Mouse (Mus musculus) brain, adult 2 months (tissue): Measurements from ENCODE around the gene Stx2.
A peak's percentile ranks its signal among the peaks of the same experiment; 100 is the strongest.

Experiments
- DNase-seq: peaks from one replicate; pipeline ENCODE4 v3.0.0; 2011; ENCODE audit warnings: low read depth, low spot score

Stx2 gene

DNA sequence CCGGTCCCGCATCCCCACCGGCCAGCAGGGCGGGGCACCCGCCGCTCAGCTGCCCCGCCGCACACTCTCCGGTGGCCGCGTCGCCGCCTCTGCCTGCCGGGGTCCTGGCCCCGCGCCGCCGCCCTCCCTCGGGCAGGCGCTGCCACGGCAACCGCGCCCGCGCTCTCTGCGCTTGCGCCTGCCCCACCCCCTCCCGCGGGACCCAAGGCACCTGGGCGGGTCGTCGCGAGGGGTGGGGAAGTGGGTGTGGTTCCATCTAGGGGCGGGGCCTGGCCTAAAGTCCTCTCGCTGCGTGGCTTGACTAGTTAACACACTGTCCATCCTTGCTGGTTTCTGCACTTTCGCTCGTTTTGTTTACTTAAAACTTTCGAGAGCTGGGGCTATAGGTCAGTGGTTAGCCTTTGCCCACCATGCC, at the start of gene Stx2:
TSS of gene Stx2 (minus strand) at position 163 of the 415 bp plus-strand sequence.
- DNase-seq = peak; percentile 93

DNA sequence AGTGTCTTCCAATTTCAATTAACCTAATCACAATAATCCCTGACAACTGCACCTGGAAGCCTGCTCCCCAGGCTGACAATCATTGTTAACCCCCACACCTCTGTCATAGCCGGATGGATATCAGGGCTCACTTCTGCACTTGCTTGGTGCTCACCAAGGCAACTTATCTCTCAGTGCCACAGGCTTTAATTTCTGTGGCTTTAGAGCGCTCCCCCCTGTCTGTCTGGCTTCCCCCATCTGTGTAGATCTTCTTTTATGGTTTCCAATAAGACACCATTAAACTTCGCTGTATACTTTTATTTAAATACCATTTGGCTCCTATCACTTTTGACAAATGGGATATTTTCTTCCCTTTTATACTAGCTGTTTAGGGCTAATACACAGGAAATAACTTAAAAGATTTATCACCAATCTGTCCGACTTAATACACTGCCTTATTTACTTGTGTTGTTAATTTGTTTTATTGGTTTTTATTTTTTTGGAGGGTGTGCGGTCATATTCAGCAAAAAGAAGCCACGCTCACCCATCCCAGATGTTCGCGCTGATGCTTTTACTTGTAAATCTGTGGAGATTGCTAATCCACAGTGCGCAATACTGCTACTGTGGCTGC, 46.4 kb upstream of the Stx2 start:
- no peak for DNase-seq

DNA sequence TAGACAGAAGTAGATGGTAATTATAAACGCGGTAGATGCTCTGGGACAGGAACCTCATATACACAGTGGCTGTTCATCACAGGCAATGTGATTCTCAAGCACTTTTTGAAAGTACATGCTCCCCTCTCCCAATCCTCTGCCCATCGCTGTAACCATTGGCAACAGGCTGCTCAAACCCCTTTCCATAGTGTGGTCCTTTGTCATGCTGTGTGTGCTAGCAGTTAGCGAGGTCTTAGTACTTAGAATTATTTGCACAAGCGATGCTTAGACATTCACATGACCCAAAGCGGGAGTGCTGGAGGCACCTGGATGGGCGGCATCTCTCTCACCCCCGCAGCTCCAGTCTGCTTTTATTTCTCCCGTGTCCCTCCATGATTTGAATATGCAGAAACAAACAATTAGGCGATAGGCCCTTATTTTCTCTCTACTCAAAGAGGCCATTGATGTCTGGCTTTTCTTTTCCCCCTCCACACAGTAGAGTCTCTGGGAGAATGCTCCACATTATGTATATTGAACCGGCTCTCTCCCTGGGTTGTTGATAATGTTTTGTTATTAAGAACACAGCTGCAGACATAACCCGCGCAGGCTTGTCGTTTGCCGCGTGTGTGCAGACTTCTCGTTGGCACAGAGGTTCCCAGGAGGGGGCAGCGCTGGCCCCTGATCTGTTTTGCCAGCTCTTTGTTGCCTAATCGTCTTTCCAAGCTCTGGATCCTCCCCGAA, 44.4 kb upstream of the Stx2 start:
- no peak for DNase-seq

DNA sequence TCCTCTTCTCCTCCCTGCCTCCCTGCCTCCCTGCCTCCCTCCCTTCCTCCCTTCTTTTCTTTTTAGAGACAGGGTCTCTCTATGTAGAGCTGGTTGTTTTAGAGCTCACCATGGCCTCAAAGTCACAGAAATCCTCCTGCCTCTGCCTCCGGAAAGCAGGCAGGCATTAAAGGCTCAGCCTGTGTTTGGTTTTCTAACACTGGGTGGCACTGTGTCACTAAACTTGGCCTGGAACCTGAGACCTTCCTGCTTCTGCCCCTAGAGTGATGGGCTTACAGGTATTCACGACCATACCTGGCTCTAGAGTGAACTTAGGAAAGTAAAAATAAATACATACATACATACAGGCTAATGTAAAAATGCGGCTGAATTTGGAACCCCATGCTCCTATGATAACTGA, 43.5 kb upstream of the Stx2 start:
- DNase-seq = no peak

DNA sequence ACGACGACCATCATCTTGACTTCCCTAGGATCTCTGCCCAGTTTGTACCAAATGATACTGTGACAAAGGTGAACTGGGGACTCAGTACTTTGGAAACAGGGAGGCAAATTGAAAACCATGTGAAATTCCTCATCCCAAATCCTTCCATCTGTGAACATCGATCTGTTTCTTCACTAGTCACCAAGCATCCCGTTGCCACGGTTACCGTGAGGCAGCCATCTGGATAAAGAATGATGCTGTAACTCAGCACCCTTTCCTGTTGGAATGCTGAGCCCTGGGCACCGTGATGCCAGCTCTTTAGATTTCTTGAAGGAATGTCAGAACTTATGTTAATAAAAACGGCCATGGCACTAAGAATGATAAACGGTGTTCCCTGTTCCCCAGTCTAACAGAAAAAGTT, 41.0 kb upstream of the Stx2 start:
- DNase-seq = peak; percentile 85

DNA sequence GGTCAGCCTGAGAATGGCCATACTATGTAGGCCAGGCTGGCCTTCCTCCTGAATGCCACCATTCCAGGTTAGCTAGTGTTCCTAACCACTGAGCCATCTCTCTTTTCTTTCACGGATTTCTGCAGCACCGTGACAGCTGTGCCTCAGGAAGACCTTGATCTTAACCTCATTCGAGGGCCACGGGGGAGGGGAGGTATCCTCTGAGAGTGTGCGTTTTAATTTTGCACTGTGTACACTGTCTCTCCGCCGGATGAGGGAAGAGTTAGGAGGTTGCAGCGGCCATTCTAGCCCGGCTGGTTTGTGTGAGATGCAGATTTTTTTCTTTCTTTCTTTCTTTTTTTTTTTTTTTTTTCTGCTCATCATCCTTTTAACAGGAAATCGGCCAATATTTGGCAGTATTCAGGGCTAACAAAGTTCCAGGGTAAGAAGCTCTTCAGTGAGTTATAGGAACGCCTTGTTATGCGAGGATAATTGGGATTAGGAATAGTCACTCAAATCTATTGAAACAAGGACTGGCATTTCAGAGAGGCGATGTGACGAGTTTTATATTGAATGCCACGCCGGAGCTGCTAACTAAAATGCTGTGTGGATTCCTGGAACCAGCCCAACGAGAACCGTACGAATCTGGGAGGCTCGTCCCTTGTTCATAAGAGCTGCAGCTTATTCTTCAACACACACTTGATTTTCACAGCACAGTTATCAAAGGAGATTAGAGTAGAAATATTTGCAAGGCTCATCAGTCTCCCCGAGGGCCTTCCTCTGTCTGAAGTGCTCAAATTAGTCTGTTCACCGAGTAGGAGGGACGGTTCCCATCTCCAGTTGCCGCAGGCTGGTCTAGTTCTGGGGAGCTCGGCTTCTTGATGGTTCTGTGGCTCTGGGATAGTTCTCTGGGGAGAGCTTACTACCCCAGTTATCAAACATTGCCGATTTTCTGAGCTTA, 37.5 kb upstream of the Stx2 start:
- peak; percentile 60 for DNase-seq

DNA sequence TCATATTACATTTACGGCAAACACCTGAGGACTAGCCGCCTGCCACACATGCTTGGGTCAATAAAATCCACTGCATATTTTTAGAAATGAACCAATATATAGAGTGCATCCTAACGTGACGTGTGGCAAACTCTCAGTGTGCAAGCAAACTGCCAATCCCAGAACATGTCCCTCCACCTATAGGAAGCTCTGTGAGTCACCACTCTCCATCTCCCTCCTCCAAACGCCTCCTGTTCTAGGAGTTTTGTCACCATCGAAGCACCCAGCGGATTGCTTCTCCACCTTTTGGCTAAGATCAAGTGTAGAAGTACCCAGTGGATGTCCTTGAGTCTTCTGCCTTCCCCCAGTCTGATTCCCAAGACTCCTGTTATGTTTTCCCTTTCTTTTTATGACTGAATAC, 29.4 kb upstream of the Stx2 start:
- peak; percentile 59 for DNase-seq

DNA sequence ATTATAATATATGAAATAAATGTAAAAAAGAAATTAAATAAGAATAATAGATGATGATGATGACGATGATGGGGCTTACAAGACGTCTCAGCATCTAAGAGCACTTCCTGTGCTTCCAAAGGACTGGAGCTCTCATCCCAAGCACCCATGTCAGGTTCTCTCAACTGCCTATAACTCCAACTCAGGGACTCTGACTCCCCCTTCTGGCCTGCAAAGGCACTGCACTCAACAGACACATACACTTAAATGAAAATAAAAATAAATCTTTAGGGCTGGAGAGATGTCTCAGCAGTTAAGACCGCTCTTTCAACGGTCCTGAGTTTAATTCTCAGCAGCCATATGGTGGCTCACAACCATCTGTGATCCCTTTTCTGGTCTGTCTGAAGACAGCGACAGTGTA, 28.3 kb upstream of the Stx2 start:
- DNase-seq = no peak

DNA sequence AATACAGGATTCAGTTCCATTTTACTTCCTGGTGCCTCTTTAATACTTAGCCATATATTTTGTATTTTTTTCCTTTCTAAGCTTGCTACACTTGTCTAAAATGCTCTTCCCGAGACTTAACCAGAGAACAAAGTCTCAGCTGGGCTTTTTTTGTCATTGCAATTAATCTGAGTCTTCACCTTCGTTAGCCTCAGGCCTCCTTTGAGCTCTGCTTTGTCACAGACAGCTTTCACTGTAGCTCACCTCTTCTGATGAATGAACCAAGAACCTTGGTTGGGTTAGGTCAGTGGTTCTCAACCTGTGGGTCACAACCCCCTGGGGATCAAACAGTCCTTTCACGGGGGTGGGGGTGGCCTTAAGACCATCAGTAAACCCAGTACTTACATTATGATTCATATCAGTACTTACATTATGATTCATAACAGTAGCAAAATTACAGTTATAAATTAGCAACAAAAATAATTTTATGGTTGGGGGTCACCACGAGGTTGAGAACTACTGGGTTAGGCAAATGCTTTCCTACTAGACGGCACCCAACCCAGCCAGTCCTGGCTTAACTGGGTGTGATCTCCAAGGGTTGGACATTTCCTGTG, 20.9 kb upstream of the Stx2 start:
- no peak for DNase-seq

DNA sequence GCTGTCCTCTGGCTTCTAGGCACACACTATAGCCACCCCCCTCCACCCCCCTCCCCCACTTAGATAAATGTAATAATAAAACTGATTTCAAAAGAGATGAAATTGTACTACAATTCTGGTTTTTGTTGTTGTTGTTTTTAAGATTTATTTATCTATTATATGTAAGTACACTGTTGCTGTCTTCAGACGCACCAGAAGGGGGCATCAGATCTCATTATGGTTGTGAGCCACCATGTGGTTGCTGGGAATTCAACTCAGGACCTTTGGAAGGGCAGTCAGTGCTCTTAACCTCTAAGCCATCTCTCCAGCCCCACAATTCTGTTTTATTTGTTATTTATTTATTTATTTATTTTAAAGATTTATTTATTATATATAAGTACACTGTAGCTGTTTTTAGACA, 18.3 kb upstream of the Stx2 start:
- DNase-seq = no peak

DNA sequence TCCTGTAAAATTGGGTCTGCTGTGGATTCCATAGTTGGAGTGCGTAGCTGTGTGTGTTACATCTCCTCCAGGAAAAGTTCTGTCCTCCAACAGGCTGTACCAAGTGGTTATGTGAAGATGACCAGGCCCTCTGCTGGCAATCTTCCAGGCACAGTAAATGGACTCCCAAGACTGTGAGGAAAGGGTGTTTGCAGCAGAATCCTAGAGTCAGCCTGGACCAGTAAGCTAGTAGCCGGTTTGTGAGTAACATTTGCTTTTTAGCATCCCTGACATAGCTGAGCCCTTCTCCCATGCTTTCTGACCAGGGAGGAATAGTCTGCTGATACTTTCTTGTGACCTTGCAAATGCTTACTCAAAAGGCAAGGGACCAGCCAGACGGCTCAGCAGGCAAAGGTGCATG, 17.8 kb upstream of the Stx2 start:
- no peak for DNase-seq

DNA sequence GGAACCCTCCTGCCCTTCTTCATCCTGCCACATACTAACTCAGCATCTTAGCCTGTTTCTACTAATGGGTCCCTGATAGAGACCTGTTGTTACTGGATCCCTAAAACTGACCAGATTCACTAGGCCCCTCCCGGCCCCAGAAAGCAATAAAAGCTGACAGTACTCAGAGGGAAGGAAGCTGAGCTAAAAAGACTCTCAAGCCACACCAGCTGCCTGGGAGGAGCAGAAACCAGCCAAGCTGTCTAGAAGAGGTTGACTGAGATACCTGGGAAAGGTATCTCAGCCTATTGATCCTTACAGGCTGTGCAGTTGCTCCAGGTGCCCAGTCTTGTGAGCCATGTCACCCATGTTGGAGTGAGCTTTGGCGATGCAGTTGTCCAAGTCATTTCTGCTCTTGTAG, 17.4 kb upstream of the Stx2 start:
- DNase-seq = no peak

DNA sequence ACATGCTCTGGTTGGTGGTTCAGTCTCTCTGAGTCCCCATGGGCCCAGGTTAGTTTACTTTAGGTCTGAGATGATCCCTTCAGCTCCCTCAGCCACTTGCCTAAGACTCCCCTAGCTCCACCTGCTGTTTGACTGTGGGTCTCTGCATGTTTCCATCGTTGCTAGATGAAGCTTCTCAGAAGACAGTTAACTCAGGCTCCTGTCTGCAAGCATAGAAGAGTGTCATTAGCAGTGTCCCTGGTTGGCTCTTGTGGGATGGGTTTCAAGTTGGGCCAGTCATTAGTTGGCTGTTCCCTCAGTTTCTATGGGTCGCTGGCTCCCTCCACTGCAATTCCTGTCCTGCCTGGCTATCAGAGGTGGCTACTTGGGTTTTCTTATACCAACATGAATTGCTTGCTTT, 16.7 kb upstream of the Stx2 start:
- no peak for DNase-seq

DNA sequence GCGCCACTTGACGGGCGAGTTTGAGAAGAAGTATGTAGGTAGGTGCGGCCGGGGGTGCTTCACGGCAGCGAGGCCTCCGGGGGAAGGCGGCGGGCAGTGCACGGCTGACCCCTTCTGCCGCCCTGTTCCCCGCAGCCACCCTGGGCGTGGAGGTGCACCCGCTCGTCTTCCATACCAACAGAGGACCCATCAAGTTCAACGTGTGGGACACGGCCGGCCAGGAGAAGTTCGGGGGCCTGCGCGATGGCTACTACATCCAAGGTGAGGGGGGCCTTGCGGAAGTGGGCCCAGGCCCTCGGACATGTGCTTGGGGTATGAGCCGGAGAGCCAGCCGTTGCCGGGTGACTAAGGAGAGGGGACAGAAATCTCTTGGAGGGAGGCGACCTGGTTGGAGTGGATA, 12.4 kb upstream of the Stx2 start:
- no peak for DNase-seq

DNA sequence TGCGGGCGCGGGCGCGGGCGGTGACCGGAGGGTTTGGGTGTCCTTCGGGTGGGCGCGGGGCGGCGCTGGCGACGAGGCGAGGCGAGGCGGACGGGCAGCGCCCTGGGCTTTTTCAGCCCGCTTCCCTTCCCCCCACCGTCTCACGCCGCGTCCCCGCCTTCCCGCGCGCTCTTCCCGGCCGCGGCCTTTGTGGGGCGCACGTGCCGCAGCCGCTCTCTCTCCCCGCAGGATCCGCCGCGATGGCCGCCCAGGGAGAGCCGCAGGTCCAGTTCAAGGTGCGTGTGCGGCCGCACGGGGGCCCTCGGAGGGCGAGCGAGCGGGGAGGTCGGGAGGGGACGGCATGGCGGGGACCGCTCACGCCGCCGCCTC, 11.9 kb upstream of the Stx2 start:
- peak; percentile 82 for DNase-seq

DNA sequence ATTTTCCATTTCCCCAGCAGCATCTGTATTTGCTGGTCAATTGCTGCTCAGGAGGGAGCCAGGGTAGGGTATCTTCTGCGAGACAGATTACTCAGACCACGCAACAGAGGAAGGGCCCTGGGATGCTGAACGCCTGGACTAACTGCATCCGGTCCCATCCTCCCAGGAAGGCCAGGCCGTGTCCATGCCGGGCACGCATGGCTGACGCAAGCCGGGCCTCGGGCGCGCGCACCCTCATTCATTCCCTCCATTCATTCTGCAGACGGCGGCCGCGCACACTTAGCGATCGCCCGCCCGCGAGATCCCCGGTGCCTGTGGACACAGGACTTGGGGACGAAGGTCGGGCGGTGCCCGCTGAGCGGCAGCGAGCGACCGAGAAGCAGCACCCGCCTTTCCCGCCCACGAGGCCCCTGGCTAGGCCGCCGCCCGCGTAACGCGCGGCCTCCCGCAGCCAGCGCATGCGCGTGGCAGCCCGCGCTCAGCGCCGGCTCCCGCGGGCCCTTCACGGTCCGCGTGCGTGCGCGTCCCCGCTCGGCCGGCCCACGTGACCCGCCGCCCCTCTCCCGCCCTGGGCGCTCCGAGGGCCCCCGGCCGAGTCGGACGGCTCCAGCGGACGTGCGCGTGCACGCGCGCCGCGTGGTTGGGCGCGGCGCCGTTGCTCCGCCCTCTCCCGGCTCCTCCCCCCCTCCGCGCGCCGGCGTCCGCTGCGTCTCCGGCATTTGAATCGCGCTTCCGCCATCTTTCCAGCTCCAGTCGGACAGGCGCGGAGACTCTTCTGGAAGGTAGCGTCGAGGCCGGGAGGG, 11.3 kb upstream of the Stx2 start, which contains the start of gene Ran:
TSS of gene Ran (plus strand) at position 573 of the 803 bp plus-strand sequence.
- DNase-seq = peak; percentile 98

DNA sequence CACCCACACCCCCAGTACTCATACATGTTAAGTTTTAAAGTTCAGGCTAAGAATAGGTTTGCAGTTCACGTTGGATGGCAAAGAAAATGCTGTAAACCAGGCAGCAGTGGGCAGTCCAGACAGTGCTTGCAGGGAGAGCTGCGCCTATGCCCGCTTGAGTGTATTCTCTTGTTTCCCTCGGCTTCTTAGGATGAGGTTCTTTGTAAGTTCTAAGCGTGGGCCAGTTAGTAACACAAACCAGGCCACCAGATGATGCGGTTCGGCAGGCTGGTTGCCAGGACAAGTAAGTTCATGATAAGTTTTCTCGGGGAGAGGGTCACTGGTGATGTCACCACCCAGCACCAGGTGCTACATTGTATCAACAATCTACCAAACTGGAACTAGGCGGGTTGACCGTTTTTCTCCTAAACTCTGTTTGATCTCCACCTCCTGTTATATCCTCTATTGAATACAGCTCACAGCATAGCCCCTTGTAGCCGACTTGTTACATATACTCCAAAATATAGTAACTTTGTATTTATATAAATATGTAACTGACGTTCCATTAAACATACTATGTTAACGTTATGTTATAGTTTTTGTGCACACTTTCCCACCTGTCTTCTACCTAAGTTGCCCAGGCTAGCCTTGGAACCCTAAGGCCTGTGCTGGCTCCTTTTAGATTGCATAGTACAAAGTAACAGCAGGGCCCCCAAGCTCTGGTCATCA, 10.6 kb upstream of the Stx2 start:
- DNase-seq = peak; percentile 48

DNA sequence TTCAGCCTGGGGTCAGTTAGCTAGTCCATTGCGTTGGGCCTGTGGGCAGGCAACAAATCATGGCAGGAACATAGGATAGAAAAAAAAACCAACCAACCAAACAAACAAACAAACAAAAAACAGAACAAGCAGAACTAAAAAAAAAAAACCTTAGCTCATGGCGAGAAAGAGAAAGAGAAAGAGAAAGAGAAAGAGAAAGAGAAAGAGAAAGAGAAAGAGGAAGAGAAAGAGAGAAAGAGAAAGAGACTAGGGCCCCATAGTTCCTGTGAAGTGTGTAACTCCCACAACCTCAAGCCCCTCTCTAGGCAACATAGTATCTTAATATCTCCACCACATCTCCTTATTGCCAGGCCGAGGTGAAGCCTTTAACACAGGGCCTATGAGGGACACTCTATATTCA, 8.0 kb upstream of the Stx2 start:
- DNase-seq = no peak

DNA sequence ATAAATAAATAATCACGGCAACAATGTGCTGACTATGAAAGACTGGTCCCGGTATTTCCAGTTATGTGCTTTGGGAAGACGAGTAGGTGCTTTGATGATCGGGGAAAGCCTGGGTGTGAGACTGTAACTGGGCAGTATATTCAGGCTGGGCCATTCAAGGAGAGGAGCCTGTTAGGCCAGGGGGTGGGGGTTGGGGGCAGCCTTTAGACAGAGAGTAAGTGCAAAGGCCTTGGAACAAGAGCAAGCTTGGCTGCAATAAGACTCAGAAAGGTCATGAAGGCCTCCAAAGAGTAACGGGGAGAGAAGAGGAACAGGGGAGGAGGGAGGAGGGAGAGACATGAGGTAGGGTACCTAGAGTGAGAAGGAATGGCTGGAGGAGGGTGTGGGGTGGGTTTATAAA, 7.2 kb upstream of the Stx2 start:
- DNase-seq = no peak

DNA sequence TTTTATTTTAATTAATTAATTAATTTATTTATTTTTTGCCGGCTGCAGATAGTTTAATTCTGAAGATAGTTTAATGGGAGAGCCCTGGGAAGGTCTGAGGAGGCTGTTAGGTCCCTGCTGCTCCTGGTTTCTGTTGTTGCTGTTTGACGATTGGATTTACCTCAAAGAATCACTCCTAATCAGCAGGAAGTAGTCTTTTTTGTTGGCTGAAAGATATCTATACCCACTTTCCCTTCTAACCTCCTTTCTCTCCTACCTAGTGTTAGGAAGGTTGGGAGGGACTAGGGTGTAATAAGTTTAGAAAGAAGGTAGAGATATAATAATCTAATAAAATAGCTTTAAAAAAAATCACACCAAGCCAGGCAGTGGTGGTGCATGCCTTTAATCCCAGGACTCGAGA, 6.6 kb upstream of the Stx2 start:
- no peak for DNase-seq

DNA sequence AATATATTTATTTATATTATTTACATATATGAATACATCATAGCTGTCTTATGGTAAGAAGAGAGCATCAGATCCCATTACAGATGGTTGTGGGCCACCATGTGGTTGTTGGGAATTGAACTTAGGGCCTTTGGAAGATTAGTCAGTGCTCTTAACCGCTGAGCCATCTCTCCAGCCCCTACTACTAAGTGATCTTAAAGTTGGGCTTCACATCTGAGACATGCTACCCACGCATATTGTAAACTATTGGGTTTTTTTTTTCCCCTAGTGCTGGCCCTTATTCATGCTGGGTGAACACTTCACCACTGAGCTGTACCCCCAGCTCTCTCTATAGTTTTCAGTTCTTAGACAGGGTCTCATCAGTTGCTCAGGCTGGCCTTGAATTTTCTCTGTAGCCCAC, 2.6 kb upstream of the Stx2 start:
- DNase-seq = no peak
